Mouse (Mus musculus) common myeloid progenitor, adult 5-6 weeks (primary cell): ENCODE results near the gene Swap70. TPM values are rescaled to one million over a fixed set of nuclear protein-coding genes. Genes with fewer than 3 reads are reported as not detected.
A peak's percentile ranks its signal among the peaks of the same experiment; 100 is the strongest.

ENCODE experiments used
- ATAC-seq: replicated peaks from 2 replicates; pipeline ENCODE4 v1.8.0; 2016; ENCODE audit warnings: low read depth, mild to moderate bottlenecking, moderate TSS enrichment, inconsistent platforms; ENCODE audit not compliant: poor library complexity, severe bottlenecking
- total RNA-seq: library from RNA; stranded (forward); fragments of 200-1000, 187-1606 nt; gene quantifications from 2 replicates; pipeline ENCODE4 v1.2.3, GENCODE M21; 2017

Gene Swap70
- total RNA-seq, 1 experiment from 2014 or later = 66.2 TPM

DNA sequence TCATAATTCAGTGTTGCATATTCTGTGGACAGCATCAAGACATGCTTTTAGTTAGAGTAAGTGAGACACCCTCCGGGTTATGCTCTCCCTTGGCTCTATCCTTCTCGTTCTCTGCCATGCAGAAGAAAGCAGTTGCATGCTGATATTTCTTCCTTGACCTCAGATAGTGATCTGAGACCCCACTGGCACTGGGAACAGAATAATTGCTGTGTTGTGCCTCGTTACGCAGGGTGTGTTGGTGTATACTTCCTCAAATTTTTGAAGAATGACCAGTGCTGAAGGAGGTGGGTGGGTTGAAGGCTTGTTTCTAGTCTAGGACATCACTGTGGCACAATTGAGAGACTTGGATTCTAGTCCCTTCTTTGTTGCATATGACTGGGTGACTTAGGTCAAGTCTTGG, 14.6 kb downstream of the Swap70 start:
- peak; percentile 76 for ATAC-seq

DNA sequence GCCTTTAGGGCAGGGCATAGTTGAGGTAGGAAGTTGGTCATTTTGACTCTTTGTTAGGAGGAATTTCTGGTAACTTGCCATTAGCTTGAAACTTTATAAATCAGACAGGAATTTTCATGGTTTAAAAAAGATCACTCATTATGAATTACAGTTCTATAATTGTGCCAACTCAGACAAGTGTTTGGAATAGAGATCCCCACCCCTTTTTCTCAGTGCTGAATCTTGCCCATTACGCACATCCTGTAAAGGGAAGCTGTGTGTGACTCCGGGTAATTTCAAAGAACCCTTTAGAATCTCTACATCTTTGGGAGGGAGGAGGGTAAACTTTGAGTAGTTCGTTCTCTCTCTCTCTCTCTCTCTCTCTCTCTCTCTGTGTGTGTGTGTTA, 15.9 kb downstream of the Swap70 start:
- peak; percentile 76 for ATAC-seq

DNA sequence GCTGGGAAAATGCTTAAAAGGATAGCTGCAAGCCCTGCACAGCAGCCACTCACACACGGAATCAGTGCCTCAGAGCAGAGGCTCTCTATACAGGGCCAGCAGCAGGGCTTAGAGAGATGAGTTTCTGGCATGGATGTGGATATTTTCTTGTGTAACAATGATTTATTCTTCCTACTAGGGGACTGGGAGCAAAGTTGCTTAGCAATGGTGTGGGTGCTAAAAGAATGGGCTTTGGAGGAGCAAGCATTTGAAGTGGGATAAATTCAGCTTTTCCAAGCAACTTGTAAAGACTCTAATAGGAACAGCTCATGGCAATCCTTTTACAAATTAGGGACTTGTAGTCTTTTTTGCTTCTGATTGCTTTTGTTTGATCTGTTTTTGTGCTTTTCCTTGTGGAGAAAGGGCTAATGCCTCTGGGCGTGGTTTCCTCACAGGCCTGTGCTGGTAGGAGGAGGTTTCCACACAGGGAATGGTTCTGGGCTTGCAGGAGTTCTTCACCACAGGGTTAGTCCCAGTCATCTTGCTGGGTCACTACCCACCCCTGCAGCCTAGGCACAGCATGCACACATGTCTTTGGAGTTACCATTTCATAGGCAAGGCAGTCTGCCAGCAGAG, 16.4 kb downstream of the Swap70 start:
- ATAC-seq = no peak; the same call in 1 of the 2 replicates

DNA sequence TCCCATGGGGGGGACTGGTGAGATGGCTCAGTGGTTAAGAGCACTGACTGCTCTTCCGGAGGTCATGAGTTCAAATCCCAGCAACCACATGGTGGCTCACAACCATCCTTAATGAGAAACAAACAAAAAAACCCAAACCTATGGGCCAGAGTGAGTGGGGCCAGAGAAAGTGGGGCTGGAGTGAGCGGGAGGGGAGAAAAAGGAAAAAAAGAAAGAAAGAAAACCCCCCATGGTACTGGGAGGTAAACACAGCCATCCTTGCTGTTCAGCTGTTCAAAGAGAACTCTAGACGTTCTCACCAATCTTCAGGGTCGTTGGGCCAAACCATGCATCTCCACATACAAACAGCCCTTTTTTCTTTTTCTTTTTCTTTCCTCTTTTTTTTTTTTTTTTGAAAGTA, 18.1 kb downstream of the Swap70 start:
- ATAC-seq = no peak

DNA sequence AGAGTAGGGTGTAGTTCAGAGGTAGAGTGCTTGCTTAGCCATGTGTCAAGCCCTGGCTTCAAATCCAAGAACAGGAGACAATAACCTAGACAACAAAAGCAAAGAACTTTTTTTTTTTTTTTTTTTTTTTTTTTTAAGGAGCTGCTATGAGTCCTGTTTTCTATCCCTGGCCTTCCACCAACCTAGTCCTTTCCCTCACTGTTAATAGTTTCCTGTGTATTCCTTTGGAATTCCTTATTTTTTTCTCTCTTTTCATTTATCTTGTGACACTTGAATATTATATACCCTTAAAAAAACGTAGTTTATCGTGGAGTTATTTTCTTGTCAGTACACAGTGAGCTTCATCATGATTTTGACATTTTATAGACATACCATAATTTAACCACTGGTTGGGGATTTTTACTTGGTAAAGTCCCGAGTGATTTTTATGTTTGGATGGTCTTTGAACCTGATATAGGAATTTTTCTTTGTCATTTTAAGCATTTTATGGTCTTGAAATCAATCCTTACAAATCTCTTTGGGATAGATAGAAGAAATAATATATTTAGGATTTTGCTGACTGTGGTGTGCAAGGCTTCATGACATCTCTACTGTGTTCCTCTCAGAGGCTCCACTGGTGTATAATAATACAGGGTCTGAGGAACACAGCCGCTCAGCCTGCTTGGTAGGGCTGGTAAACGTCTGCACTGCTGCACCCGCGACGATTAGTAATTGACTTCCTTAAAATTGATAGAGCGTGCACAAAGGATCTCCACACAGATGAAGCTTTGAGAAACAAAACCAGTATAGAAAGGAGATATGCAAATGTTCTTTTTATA, 20.2 kb downstream of the Swap70 start:
- ATAC-seq = peak; percentile 56; the same call in 1 of the 2 replicates

DNA sequence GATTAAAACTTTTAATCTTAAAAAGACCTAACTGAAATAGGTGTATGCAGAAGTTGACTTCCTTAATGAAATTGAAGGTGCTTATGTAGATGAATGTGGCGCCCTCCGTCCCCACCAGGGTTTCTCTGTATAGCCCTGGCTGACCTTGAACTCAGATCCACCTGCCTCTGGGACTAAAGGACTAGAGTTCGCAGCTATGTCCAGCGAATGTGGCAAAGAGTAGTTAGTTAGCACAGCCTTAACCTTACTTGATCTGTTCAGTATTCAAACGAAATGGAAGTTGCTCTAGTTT, 20.7 kb downstream of the Swap70 start:
- 0 out of 2 replicates have a peak, but pooled peaks have one; percentile 9 for ATAC-seq

DNA sequence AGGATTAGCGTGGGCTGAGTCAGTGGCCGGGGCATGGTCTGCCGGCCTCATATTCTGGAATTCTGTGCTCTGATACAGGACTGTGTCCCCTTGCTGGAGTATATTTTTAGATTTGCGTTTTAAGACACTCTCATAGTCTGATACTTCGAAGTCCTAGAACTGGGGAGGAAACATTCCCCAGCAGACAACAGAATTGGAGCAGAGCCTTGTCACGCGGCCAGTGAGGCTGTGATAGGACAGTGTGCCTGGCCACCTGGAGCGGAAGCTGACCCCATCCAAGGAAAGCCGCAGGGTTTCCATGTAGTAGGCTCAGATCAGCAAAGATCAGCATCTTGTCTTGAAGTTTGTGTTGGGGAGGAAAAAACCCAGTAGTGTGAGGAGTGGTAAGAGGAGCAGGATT, 23.6 kb downstream of the Swap70 start:
- no peak for ATAC-seq

DNA sequence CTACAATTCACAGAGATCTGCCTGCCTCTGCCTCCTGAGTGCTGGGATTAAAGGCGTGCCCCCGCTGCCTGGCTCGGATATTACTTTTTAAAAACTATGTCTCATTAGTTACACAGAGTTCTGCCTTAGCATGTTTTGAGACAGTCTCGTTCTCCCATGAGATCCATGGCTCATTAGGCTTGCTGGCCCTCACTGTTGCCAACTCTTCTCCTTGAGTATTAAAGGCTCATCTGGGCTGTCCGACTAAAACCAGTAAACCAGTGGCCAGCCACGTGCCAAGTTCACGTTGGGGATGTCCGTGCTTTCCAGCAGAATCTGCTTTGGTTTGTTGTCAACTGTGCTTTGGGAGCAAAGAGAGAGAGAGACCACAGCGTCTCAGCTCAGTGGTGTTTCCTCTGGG, 25.0 kb downstream of the Swap70 start:
- no peak for ATAC-seq

DNA sequence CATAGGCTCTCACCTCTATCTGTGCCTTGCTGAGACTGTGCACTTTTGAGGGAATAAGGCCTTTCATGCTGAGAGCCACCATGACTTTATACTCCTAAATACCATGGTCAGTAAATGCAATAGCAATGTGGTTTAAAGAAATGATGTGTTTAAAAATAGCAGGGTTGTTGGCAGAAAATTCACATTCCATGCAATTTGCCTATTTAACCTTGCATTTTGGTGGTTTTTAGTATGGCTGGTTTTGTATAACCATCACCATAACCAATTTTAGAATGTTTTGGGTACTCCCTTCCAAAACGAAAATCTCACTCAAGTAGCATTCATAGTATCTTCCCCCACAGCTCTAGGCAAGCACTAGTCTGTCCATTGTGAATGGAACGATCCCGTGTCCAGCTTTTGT, 26.3 kb downstream of the Swap70 start:
- no peak for ATAC-seq

DNA sequence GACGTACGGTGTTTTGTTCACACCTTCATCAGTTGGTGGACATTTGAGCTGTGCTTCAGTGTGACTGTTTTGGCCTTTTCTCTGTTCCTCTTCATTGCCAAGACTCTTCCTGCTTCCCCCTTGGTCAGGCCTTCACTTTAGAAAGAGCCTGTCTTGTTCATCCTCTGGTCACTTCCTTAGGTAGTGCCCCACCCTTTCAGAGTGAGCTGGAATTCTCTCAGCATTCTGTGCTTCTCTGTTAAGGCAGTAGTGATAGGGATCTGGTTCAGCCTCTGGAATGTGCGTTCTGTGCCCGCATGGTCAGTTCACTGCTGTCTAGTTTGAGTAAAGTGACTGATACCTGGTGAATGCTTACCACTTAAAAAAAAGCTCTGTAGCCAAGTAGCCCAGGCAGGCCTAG, 27.2 kb downstream of the Swap70 start:
- ATAC-seq = no peak

DNA sequence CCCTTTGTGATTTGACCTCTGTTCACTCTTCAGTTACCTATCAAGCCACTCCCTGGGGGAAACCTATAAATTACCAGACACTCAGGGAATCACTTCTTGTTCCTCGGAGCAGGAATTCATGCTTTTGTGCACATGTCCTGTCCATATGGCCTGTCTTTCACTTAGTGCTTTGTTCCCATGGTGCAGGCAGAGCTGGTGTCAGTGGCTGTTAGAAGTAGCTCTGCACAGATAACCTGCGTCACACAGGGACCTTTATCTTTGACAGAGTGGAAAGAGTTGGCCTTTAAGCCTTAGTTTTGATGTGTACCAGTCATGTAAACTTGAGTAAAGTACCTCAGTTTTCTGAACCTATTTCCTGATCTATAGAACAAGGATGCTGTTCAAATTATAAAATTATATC, 32.4 kb downstream of the Swap70 start:
- ATAC-seq = no peak

DNA sequence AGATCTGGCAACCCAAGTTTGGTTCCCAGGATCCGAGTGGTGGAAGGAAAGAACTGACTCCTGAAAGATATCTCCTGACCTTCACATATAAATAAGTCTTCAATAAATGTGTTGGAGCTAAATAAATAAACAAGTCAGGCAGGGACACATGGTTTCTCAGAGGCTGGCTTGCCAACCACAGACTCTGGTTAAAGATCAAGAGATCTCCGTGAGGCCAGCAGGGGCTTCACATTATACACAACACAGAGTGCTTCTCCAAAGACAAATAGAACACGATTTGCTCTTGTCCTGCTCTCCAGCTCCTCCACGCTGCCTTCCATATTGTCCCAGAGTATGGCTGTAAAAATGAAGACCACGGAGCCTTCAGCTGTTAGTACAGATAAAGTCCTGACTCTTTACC, 32.9 kb downstream of the Swap70 start:
- no peak; the same call in 1 of the 2 replicates for ATAC-seq

DNA sequence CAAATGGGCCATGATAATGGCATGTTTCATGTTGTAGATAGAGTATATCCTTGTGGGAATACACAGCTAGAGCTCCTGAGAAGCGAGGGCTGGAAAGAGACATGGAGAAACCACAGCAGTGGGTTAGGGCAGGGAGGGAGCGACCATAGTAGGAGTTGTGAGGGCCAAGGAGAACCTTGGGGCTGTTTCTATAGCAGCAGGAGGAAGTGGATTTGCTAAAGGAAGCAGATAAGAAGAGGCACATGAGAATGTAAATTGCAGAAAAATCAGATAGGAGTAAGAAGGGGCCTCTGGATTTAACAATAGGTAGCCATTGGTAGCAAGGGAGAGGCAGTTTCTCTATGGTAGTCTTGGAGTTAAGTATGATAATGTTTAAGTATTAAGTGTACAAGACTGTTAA, 35.5 kb downstream of the Swap70 start:
- peak; percentile 72 for ATAC-seq

DNA sequence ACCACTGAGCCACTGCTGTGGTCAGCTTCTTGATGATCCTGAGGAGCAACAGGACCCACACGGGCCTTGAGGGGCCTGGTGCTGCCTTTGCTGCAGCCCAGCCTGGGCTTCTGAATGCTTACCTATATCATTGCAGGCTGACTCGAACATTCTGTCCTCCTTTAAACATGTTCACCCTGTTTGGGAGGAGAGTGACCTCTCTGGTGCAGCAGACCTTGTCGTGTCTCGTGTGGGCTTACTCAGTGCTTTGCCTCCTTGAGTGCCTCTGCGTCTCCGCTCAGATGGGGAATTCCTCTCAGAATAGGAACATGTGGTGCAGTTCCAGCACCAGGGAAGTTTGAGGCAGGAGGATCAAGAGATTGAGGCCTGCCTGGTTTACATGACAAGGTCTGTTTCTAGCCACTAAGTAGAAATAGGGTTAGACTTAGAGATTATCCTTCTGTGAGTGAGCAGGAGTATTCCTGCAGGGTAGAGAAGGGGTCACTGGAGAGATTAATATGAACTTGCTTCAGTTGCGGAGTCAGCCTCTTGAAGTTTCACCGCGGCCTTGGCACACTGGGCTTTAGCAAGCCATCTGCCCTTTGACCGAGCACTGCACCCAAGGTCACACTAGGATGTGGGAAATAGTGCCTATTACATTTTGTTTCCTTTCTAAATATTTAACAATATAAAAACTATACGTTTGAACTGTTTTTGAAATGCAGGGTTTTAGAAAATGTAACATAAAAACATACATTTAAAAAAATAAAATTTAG, 36.9 kb downstream of the Swap70 start:
- no peak for ATAC-seq

DNA sequence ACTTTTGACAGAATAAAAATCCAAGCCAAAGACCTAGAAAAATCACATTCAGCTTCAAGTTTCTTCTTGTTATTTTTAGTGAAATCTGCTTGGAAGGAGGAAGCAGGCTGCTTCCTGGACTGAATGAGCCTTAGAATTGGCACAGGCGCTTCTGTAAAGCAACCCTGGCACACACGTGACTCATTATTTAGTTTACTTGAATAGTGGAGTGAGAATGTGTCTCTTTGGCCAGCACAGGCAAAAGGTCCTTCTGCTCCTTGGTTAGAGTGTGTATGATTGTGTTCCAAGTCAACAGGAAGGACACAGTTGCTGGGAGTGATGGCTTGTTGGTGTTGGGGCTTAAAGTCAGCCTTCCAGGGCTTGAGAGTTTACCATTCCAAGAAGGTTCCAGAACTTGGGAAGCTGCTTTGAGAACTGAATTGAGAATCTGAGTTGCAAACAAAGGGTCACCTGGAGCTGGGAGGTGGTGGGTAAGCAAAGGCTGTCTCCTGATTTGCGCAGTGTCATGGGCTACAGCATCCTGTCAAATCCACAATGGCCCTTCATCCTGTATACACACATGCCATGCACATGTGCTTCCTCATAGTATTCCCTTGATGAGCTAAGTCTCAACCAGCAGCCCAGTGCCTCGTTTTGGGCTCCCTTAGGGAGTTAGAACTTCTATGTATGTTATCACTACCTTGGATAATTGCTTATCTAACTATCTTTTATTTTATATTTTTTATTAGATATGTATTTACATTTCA, 38.6 kb downstream of the Swap70 start:
- ATAC-seq = peak; percentile 67

DNA sequence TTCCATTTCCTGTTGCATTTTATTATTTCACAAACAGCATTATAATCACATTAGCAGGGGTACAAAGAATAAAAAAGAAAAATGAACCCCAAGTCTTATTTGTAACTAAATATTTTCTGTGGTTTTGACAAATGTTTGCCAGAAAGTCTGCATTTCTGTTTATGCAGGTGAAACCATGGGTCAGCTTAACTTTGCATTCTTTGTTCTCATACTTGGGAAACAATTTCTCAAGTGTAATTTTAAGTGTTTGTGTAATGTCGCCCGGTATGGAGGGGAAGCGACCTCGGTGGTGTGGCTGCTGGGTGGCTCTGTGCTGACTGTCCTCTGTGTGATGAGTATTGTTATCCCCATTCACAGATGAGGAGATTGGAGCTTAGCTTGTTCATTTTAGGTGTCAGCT, 40.3 kb downstream of the Swap70 start:
- ATAC-seq = no peak

DNA sequence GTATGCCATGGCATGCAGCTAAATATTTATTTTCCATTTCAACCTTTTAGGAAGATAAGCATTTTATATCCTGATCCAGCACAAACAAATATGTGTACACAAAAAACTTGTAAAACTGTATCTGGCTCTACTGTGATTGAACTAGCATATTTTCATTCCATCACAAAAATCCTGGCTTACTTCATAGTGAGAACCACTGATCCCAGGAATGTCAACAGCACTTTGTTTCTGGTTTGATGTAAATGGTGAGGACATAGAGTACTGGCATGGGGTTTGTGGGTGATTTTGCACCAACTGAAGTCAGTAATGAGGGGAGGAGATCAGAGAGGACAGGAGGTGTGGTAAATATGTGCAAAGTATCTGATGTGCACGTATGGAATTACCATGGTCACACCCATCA, 41.1 kb downstream of the Swap70 start:
- ATAC-seq = no peak

DNA sequence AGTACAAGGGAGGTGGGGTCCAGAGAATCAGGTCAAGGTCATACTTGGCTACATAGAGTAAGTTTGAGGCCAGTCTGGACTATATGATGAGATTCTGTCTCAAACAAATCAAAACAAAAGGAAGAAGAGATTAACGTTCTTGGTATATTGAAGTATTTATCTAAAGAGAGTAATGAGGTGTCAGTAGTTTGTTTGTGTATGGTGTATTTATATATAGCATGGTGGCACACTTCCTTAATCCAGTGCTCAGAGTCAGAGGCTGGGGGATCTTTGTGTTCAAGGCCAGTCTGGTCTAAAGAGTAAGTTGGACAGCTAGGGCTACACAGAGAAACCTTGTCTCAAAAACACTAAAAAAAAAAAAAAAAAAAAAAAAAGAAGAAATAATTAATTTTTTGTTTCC, 42.0 kb downstream of the Swap70 start:
- no peak for ATAC-seq

DNA sequence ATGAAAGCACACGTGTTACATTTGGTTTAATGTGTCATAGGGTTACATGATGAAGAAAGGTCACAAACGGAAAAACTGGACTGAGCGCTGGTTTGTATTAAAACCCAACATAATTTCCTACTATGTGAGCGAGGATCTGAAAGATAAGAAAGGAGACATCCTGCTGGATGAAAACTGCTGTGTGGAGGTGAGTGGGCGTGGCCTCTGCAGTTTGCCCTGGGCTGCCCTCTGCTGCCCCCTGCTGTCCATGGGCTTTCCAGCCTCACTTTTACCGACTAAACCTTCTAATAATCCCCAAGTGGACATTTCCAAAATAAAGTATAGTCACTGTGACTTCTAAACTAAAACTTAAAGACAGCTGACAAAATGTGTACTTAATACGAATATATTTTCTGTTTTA, 44.3 kb downstream of the Swap70 start:
- peak; percentile 78 for ATAC-seq

DNA sequence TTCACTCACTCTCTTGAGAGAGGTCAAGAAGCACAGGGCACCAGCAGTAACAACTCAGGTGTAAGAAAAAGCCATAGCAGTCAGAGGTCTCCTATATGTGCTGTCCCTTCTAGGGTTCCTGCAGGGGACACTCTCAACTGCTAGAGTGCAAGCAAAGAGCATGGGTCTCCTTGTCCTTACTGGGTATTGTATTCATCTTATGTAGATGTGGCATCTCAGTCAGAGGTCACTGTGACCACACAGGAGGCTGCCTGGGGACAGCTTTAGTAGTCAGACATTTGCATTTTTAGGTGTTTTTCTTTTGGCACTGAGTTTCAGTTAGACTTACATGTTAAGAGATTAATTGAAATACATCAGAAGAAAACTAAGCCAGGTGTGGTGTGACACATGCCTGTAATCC, 45.5 kb downstream of the Swap70 start:
- ATAC-seq = no peak

DNA sequence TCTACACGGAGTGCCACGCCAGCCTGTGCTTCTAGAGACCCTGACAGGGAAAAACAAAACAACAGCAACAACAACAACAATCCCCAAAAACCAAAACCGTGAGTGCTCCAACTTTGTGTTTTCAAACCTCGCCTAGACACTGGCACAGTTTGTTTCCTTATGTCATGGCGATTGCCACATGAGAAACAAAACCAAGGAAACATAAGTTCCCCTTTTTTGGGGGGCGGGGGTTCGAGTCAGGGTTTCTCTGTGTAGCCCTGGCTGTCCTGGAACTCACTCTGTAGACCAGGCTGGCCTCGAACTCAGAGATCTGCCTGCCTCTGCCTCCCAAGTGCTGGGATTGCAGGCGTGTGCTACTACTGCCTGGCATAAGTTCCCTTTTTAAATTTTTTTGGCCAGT, 46.5 kb downstream of the Swap70 start:
- no peak for ATAC-seq
